Mouse (Mus musculus) spleen, adult 10 weeks (tissue): ENCODE data around the gene Fam186a. TPM values are rescaled to one million over a fixed set of nuclear protein-coding genes. Genes with fewer than 3 reads are reported as not detected.

Experiments
- polyA plus RNA-seq: library from polyadenylated mRNA; stranded (reverse); fragments of 350-450 nt; fragmentation: Illumina TruSeq; extraction: RNeasy Lipid Tissue Mini Kit (QIAGEN cat#74804); gene quantifications from one replicate; pipeline ENCODE4 v1.2.3, GENCODE M21; 2015; ENCODE audit warnings: low replicate concordance; ENCODE audit not compliant: insufficient read depth

Fam186a gene
- not detected for polyA plus RNA-seq

DNA sequence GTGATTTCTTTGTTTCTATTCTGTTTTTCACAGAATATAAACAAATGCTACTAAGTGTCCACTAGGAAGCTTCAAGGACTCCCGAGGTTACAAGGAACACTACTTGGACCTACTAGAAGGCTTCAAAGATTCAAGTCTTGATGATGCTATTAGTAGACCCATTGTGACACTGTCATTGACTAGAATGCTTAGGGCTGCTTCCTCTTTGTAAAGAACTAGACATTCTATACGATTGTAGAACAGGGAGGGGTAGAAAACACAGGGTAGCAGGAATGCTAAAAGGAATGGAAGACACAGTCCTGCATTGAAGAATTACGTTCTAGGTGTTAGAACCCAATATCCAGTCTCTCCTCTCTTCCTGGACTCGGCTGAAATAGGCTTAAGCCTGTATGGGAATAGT lies at the start of gene Fam186a:
TSS of gene Fam186a (minus strand) at position 101 of the 400 bp plus-strand sequence.

GRCm38 (mm10) chr15:99969765-99970164 lies 2.9 kb upstream of the Fam186a start, which contains the start of gene Larp4:
Gene Larp4, plus strand, starts transcription at chr15:99970065.

GRCm38 (mm10) chr15:99875334-99875869 lies 91.5 kb downstream of the Fam186a start, which contains the start of gene Lima1:
Gene Lima1, minus strand, starts transcription at chr15:99875456.

Other genes starting within 250 kb of the Fam186a start
- gene Gpd1, start 249.5 kb downstream of the Fam186a start, polyA plus RNA-seq = 1.8 TPM
- gene Cox14, start 241.4 kb downstream of the Fam186a start, polyA plus RNA-seq = 30.0 TPM
- gene Cers5, start 194.2 kb downstream of the Fam186a start, polyA plus RNA-seq = 67.1 TPM
- 42.1 TPM for gene Lima1, start 91.6 kb downstream of the Fam186a start, polyA plus RNA-seq
- gene Larp4, start 3.0 kb upstream of the Fam186a start, polyA plus RNA-seq = 46.2 TPM
- 22.6 TPM for gene Dip2b, start 71.6 kb upstream of the Fam186a start, polyA plus RNA-seq